Mouse (Mus musculus) B cell, adult 67 days (primary cell): Measurements from ENCODE around the gene Snf8. TPM values are rescaled to one million over a fixed set of nuclear protein-coding genes. Genes with fewer than 3 reads are reported as not detected.

Experiments used
- total RNA-seq, 2 experiments: library from RNA; stranded (reverse); gene quantifications; 4 replicates each; pipeline ENCODE4 v1.2.4; 2023

Snf8 gene
- 10 to 100 TPM; 63.4 to 63.6 TPM for total RNA-seq

GRCm38 (mm10) chr11:96034596-96035052 lies at the start of gene Snf8:
Gene Snf8 (plus strand): TSS chr11:96034885.

DNA sequence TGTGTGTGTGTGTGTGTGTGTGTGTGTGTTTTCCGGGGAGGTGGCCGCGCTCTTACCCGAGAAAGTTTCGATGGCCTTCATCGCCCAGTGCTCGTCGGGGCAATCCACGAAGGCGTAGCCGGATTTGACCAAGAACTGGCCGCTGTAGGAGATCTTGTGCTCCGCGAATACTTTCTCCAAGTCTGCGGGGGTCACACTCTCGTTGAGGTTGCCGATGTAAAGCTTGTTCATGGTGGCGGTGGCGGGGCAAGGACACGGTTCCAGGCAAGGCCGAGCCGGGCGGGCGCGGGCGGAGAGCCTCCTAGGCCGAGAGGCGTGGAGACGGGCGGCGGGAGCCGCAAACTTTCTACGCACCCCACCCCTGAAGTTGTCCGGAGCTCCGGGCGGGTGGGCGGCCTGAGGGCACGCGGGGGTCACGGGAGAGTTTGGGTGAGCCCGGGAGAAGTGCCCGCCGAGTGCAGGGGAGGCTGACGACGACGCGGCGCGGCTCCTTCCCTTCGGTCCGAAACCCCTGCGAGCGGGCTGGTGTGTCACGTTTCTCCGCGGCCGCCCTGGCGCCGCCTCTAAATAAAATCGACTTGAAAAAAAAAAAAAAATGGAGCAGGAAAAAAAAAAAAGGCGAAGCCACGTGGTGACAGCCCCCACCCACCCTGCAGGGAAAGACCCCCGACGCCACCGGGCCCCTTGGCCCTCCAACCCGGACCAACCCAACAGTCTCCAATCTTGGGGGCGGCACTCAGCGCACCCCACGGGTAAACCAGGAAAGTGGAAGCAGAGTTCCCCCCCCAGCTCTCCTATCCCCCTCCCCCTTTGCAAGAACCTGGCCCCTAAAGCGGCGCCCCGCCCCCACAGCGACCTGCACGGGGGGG lies 29.0 kb upstream of the Snf8 start, which contains the start of gene Igf2bp1:
TSS of gene Igf2bp1 (minus strand) at position 538 of the 869 bp plus-strand sequence.

GRCm38 (mm10) chr11:96065215-96065911 lies 30.7 kb downstream of the Snf8 start, which contains the start of gene Ube2z:
Gene Ube2z (minus strand): TSS chr11:96065388.

DNA sequence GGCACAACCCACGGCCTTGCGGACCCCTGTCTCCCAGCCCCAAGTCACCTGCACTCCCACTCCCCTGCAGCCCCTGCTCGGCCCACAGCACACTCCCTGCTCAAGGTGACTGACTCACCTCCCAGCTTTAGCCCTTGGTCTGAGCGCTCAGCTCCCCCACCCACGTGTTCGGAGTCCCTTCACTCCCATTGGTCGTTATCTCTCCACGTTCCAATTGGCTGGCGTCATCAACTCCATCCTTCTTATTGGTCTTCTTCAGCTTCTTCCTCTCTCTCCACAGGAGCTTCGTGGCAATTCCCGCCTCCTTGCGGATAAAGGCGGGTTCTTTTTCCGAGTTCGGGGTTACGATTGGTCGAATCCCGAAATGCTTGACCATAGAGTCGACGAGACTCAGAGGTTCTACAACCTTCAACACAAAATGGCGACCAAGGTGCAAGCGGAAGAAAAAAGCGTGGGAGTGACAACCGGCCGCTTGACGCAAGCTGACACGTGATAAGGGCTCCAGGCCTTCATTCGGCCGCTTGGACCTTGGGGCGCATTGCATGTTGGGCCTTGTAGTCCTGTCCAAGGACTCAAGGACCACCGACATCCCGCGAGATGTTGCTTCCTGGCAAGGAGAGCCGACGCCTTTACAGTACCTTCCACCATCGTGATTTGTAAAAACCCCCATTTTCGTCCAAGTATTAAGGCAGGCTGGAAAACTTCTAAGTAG lies 41.0 kb downstream of the Snf8 start, which contains the start of gene Atp5g1:
TSS of gene Atp5g1 (minus strand) at position 162 of the 712 bp plus-strand sequence.

Other genes starting within 250 kb of the Snf8 start
- gene Phospho1, start 210.4 kb upstream of the Snf8 start, total RNA-seq: not detected
- 10 to 100 TPM; 52.4 to 62.8 TPM for gene Gngt2, start 197.7 kb upstream of the Snf8 start, total RNA-seq
- 100 to 1,000 TPM in 1 of 2 experiments, 10 to 100 TPM in 1; 98.9 to 106 TPM for gene Abi3, start 192.4 kb upstream of the Snf8 start, total RNA-seq
- gene B4galnt2, start 120.0 kb upstream of the Snf8 start, total RNA-seq: under 1 TPM; 0.41 to 0.42 TPM
- not detected for gene Igf2bp1, start 28.9 kb upstream of the Snf8 start, total RNA-seq
- gene Gip, start 10.3 kb upstream of the Snf8 start, total RNA-seq: not detected
- 10 to 100 TPM; 51.4 to 52.6 TPM for gene Ube2z, start 30.5 kb downstream of the Snf8 start, total RNA-seq
- gene Atp5g1, start 40.8 kb downstream of the Snf8 start, total RNA-seq: 10 to 100 TPM; 92.9 to 94.3 TPM
- not detected for gene Calcoco2, start 77.1 kb downstream of the Snf8 start, total RNA-seq
- gene Ttll6, start 98.9 kb downstream of the Snf8 start, total RNA-seq: not detected
- gene Hoxb13, start 159.4 kb downstream of the Snf8 start, total RNA-seq: not detected
- gene Hoxb9, start 236.6 kb downstream of the Snf8 start, total RNA-seq: not detected
- gene Hoxb8, start 247.0 kb downstream of the Snf8 start, total RNA-seq: not detected